Mouse (Mus musculus): ENCODE results near the gene Rasal2. TPM values are rescaled to one million over a fixed set of nuclear protein-coding genes. Genes with fewer than 3 reads are reported as not detected.
"Not testable (repeated sequence)": the region's sequence is repeated elsewhere in the genome, so short reads cannot be mapped to it uniquely, and the experiment has no call there.

The Rasal2 gene
- total and polyA plus RNA-seq, 3 experiments, result 1.5 to 2.6 (median 1.7) TPM

GRCm38 (mm10) chr1:157243576-157244452 lies 168.6 kb downstream of the Rasal2 start:
- H3K4me1 ChIP-seq (ENCODE audit: control insufficient read depth in 1 of 2, insufficient read depth in 2 of 2), result peaks cover 5 to 16% of the 10 kb centered on the region in 2 experiments; a peak in 3 of 4 replicates
- H3K27ac ChIP-seq (ENCODE audit: insufficient read depth, low read depth), result no peak overlapping the region
- H3K4me2 ChIP-seq (ENCODE audit: insufficient read depth, low read depth, poor library complexity, severe bottlenecking), result peak overlapping the region; percentile 7; the same call in 1 of the 2 replicates
- H3K4me3 ChIP-seq (replicated peaks in 1 of 3; ENCODE audit: low read depth in 2 of 3, low read length in 2 of 3, poor library complexity in 1 of 3), result no peak overlapping the region
- dilution Hi-C loops (cut with MboI; ENCODE audit: extremely low pct_ligation_motif_present, extremely low pct_unique_long_range_greater_than_20kb, low sequenced_read_pairs) (no loop called here), in situ Hi-C loops (cut with MboI; ENCODE audit: low pct_ligation_motif_present, low pct_unique_long_range_greater_than_20kb, low sequenced_read_pairs) (no loop called here)
- no peaks in the 10 kb centered on the region for H3K79me2 ChIP-seq (replicated peaks; ENCODE audit: control insufficient read depth, extremely low read depth, insufficient read depth, poor library complexity, severe bottlenecking)
- no peak overlapping the region for H3K9ac ChIP-seq (ENCODE audit: insufficient read depth, low read depth)
- no peak for TF ChIP-seq SMC3 (IDR thresholded peaks at IDR 0.05; ENCODE audit: low read depth, low read length)
- TF ChIP-seq UBTF (IDR thresholded peaks at IDR 0.05; ENCODE audit: low read depth, low read length), result no peak
- no peak for TF ChIP-seq ZKSCAN1 (IDR thresholded peaks at IDR 0.05; ENCODE audit: borderline replicate concordance, low read depth, low read length)
- TF ChIP-seq NRF1 (IDR thresholded peaks at IDR 0.05; ENCODE audit: low read depth, low read length), result no peak
- no peak for TF ChIP-seq CTCF (conservative IDR thresholded peaks at IDR 0.05 in 1 of 2, IDR thresholded peaks at IDR 0.05 in 1 of 2; ENCODE audit: low read depth in 2 of 2, low read length in 2 of 2)
- no peak for TF ChIP-seq SIN3A (IDR thresholded peaks at IDR 0.05; ENCODE audit: low read length)
- TF ChIP-seq CHD2 (IDR thresholded peaks at IDR 0.05; ENCODE audit: low read length), result no peak
- no peak for TF ChIP-seq MXI1 (IDR thresholded peaks at IDR 0.05; ENCODE audit: low read depth, low read length)
- TF ChIP-seq KAT2A (IDR thresholded peaks at IDR 0.05; ENCODE audit: insufficient replicate concordance, low read length), result no peak
- no peak for TF ChIP-seq RAD21 (IDR thresholded peaks at IDR 0.05; ENCODE audit: low read depth, low read length)
- no peak for DNase-seq (ENCODE audit: extremely low read depth)
- H3K9me3 ChIP-seq (replicated peaks; ENCODE audit: low read length), result no peaks in the 10 kb centered on the region
- no peaks in the 10 kb centered on the region for H3K36me3 ChIP-seq (replicated peaks in 1 of 2; ENCODE audit: control insufficient read depth in 1 of 2, insufficient read depth in 1 of 2, low read length in 1 of 2)
- no peaks in the 10 kb centered on the region for H3K27me3 ChIP-seq (replicated peaks)

DNA sequence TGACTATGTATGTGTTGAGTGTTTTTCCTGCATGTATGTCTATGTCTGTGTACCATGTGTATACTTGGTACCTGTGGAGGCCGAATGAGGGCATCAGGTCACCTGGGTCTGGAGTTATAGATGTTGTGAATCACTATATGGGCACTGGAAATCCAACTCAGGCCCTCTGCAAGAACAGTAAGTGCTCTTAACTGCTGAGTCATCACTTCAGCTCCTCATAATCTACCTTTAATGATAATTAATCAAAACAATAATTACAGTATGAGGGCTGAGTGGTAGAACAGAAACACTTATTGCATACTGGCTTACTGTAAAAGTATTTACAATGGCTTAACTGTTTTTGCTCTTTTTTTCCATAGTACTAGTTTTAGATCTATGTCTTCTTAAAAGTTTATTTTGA lies 172.7 kb downstream of the Rasal2 start:
- no peak overlapping the region for H3K4me3 ChIP-seq (replicated peaks in 1 of 3; ENCODE audit: low read depth in 2 of 3, low read length in 2 of 3, poor library complexity in 1 of 3)
- H3K79me2 ChIP-seq (replicated peaks; ENCODE audit: control insufficient read depth, extremely low read depth, insufficient read depth, poor library complexity, severe bottlenecking), result no peaks in the 10 kb centered on the region
- no peak overlapping the region for H3K27ac ChIP-seq (ENCODE audit: insufficient read depth, low read depth)
- H3K9ac ChIP-seq (ENCODE audit: insufficient read depth, low read depth), result no peak overlapping the region
- H3K36me3 ChIP-seq (replicated peaks in 1 of 2; ENCODE audit: control insufficient read depth in 1 of 2, insufficient read depth in 1 of 2, low read length in 1 of 2), result no peaks in the 10 kb centered on the region
- dilution Hi-C loops (cut with MboI; ENCODE audit: extremely low pct_ligation_motif_present, extremely low pct_unique_long_range_greater_than_20kb, low sequenced_read_pairs), result no loop called here
- no peak for DNase-seq (ENCODE audit: extremely low read depth)
- no peaks in the 10 kb centered on the region for H3K27me3 ChIP-seq (replicated peaks)
- peaks cover 0 to 3% of the 10 kb centered on the region in 2 experiments; a peak in 1 of 4 replicates for H3K4me1 ChIP-seq (ENCODE audit: control insufficient read depth in 1 of 2, insufficient read depth in 2 of 2)
- in situ Hi-C loops (cut with MboI; ENCODE audit: low pct_ligation_motif_present, low pct_unique_long_range_greater_than_20kb, low sequenced_read_pairs), result no loop called here
- no peaks in the 10 kb centered on the region for H3K9me3 ChIP-seq (replicated peaks; ENCODE audit: low read length)
- no peak overlapping the region for H3K4me2 ChIP-seq (ENCODE audit: insufficient read depth, low read depth, poor library complexity, severe bottlenecking)
- TF ChIP-seq MAX (IDR thresholded peaks at IDR 0.05; ENCODE audit: low read length), result no peak
- TF ChIP-seq TCF12 (IDR thresholded peaks at IDR 0.05; ENCODE audit: low read depth, low read length), result no peak
- no peak for TF ChIP-seq IRF4 (IDR thresholded peaks at IDR 0.05; ENCODE audit: low read depth, low read length)
- TF ChIP-seq MAFK (IDR thresholded peaks at IDR 0.05; ENCODE audit: insufficient replicate concordance, low read length), result peak; percentile 81
- TF ChIP-seq E2F4 (IDR thresholded peaks at IDR 0.05; ENCODE audit: insufficient replicate concordance, low read depth, low read length), result no peak
- TF ChIP-seq ZC3H11A (IDR thresholded peaks at IDR 0.05; ENCODE audit: low read depth, low read length), result no peak
- TF ChIP-seq ZMIZ1 (IDR thresholded peaks at IDR 0.05; ENCODE audit: low read depth, low read length), result no peak

DNA sequence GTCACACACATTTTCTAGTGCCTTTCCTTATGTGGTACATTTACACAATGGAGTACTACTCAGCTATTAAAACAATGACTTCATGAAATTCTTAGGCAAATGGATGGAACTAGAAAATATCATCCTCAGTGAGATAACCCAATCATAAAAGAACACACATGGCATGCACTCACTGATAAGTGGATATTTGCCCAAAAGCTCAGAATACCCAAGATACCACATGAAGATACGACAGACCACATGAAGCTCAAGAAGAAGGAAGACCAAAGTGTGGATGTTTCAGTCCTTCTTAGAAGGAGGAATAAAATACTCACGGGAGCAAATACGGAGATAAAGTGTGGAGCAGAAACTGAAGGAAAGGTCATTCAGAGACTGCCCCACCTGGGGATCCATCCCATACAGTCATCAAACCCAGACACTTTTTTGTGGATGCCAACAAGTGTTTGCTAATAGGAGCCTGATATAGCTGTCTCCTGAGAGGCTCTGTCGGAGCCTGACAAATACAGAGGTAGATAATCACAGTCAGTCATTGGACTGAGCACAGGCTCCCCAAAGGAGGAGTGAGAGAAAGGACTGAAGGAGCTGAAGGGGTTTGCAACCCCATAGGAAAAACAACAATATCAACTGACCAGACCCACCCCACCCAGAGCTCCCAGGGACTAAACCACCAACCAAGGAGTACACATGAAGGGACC lies 175.6 kb downstream of the Rasal2 start:
- dilution Hi-C loops (cut with MboI; ENCODE audit: extremely low pct_ligation_motif_present, extremely low pct_unique_long_range_greater_than_20kb, low sequenced_read_pairs); in situ Hi-C loops (cut with MboI; ENCODE audit: low pct_ligation_motif_present, low pct_unique_long_range_greater_than_20kb, low sequenced_read_pairs); H3K4me3 ChIP-seq (replicated peaks in 1 of 3; ENCODE audit: low read depth in 2 of 3, low read length in 2 of 3, poor library complexity in 1 of 3): not testable (repeated sequence)

More for the DNA sequence above, 175.6 kb downstream of the Rasal2 start:
- H3K4me2 ChIP-seq (ENCODE audit: insufficient read depth, low read depth, poor library complexity, severe bottlenecking); H3K27ac ChIP-seq (ENCODE audit: insufficient read depth, low read depth); H3K4me1 ChIP-seq (ENCODE audit: control insufficient read depth in 1 of 2, insufficient read depth in 2 of 2); H3K27me3 ChIP-seq (replicated peaks); H3K9ac ChIP-seq (ENCODE audit: insufficient read depth, low read depth); DNase-seq (ENCODE audit: extremely low read depth); H3K79me2 ChIP-seq (replicated peaks; ENCODE audit: control insufficient read depth, extremely low read depth, insufficient read depth, poor library complexity, severe bottlenecking); H3K36me3 ChIP-seq (replicated peaks in 1 of 2; ENCODE audit: control insufficient read depth in 1 of 2, insufficient read depth in 1 of 2, low read length in 1 of 2); H3K9me3 ChIP-seq (replicated peaks; ENCODE audit: low read length): not testable (repeated sequence)

Measured in CH12.LX (cell line).